Mouse (Mus musculus) gastrocnemius, adult 18-20 months (tissue): ENCODE measurements around the gene Klk1b27. TPM values are rescaled to one million over a fixed set of nuclear protein-coding genes. Genes with fewer than 3 reads are reported as not detected.
"Not testable (repeated sequence)": the region's sequence is repeated elsewhere in the genome, so short reads cannot be mapped to it uniquely, and the experiment has no call there.

ENCODE experiments used
- DNase-seq: peaks from one replicate; pipeline ENCODE4 v3.0.0; 2021; ENCODE audit warnings: low spot score
- long read RNA-seq, 2 experiments: library from polyadenylated mRNA; stranded (forward); transcript quantifications; one replicate each; pipeline ENCODE4 v2.0.0; 2021
- total RNA-seq, 2 experiments: library from RNA; stranded (reverse); gene quantifications; 2 replicates each; pipeline ENCODE4 v1.2.3; 2021

Gene Klk1b27
- not detected for total RNA-seq
- long read RNA-seq, experiment 1: 0 reads
- long read RNA-seq, experiment 2: 0 reads

GRCm38 (mm10) chr7:44051990-44052389 lies at the start of gene Klk1b27:
TSS of gene Klk1b27 (plus strand) at chr7:44052290.
- DNase-seq: not testable (repeated sequence)

- no peak for DNase-seq
Observed at GRCm38 (mm10) chr7:44004847-44005246, 47.2 kb upstream of the Klk1b27 start.

- DNase-seq: not testable (repeated sequence)
Observed at GRCm38 (mm10) chr7:44011868-44012267, 40.2 kb upstream of the Klk1b27 start, which contains the start of gene Klk1b26. TSS of gene Klk1b26 (plus strand) at chr7:44012168.

GRCm38 (mm10) chr7:44014666-44015065 lies 37.4 kb upstream of the Klk1b27 start:
- not testable (repeated sequence) for DNase-seq

GRCm38 (mm10) chr7:44015071-44015470 lies 37.0 kb upstream of the Klk1b27 start:
- no peak for DNase-seq

- no peak for DNase-seq
Observed at GRCm38 (mm10) chr7:44072117-44072516, 20.0 kb downstream of the Klk1b27 start.

- no peak for DNase-seq
Observed at GRCm38 (mm10) chr7:44077703-44078102, 25.6 kb downstream of the Klk1b27 start.

GRCm38 (mm10) chr7:44096111-44096510 lies 44.0 kb downstream of the Klk1b27 start:
- no peak for DNase-seq

- not testable (repeated sequence) for DNase-seq
Observed at GRCm38 (mm10) chr7:44102028-44102427, 49.9 kb downstream of the Klk1b27 start, which contains the start of gene Klk1b21. TSS of gene Klk1b21 (plus strand) at chr7:44102328.

Other genes with a start within 250 kb of the Klk1b27 start
- not detected for gene Klk7, start 241.0 kb upstream of the Klk1b27 start, total RNA-seq
- not detected for gene Klk6, start 227.8 kb upstream of the Klk1b27 start, total RNA-seq
- not detected for gene Klk5, start 210.3 kb upstream of the Klk1b27 start, total RNA-seq
- not detected for gene Klk4, start 171.1 kb upstream of the Klk1b27 start, total RNA-seq
- not detected for gene Klk15, start 118.5 kb upstream of the Klk1b27 start, total RNA-seq
- not detected for gene Klk1b8, start 101.6 kb upstream of the Klk1b27 start, total RNA-seq
- gene Klk1b1, start 85.5 kb upstream of the Klk1b27 start, total RNA-seq: not detected
- gene Klk1b9, start 76.2 kb upstream of the Klk1b27 start, total RNA-seq: not detected
- not detected for gene Klk1b11, start 56.4 kb upstream of the Klk1b27 start, total RNA-seq
- 1 to 10 TPM in 1 of 2 experiments, under 1 TPM in 1; 0.21 to 1.1 TPM for gene Klk1b26, start 40.1 kb upstream of the Klk1b27 start, total RNA-seq
- not detected for gene Klk1b21, start 50.0 kb downstream of the Klk1b27 start, total RNA-seq
- gene Klk1b22, start 60.4 kb downstream of the Klk1b27 start, total RNA-seq: not detected
- gene Klk1b16, start 84.5 kb downstream of the Klk1b27 start, total RNA-seq: not detected
- not detected for gene Klk1b24, start 135.9 kb downstream of the Klk1b27 start, total RNA-seq
- not detected for gene Klk1b3, start 145.9 kb downstream of the Klk1b27 start, total RNA-seq
- gene Klk1b4, start 155.1 kb downstream of the Klk1b27 start, total RNA-seq: not detected
- gene Klk1b5, start 163.7 kb downstream of the Klk1b27 start, total RNA-seq: not detected
- gene Klk1, start 173.1 kb downstream of the Klk1b27 start, total RNA-seq: under 1 TPM in 1 of 2 experiments, not detected in 1; 0.71 TPM
- not detected for gene Gm36864, start 183.9 kb downstream of the Klk1b27 start, total RNA-seq
- gene 1700028J19Rik, start 194.4 kb downstream of the Klk1b27 start, total RNA-seq: not detected
- gene 2410002F23Rik, start 194.4 kb downstream of the Klk1b27 start, total RNA-seq: 1 to 10 TPM; 4.9 to 5.9 TPM
- not detected for gene Acp4, start 205.1 kb downstream of the Klk1b27 start, total RNA-seq
- gene Gm15517, start 209.2 kb downstream of the Klk1b27 start, total RNA-seq: not detected